Mouse (Mus musculus) small intestine, adult 2 months (tissue): ENCODE results near the gene Cog6.

Experiments used
- CTCF ChIP-seq: fragments of 200-500 bp; IDR thresholded peaks from 2 replicates; pipeline ENCODE4 v1.5.1; 2012; ENCODE audit warnings: low read depth, mild to moderate bottlenecking, control low read depth, inconsistent platforms, low read length, moderate library complexity, mixed read lengths; ENCODE audit not compliant: insufficient replicate concordance, insufficient read length; ENCODE audit errors: extremely low read depth
- POLR2A ChIP-seq: fragments of 200-500 bp; IDR thresholded peaks from 2 replicates; pipeline ENCODE4 v1.6.1; 2012; ENCODE audit warnings: low read depth, mild to moderate bottlenecking, control low read depth, inconsistent platforms, low read length, moderate library complexity

GRCm38 (mm10) chr3:52953831-52954230 lies 63.2 kb downstream of the Cog6 start:
- TF ChIP-seq POLR2A, result no peak
- TF ChIP-seq CTCF, result no peak
